Mouse (Mus musculus) thymus, postnatal 25 days (tissue): ENCODE data around the gene Epas1.

Source experiments
- DNase-seq: peaks from one replicate; pipeline ENCODE4 v3.0.0; 2022

Epas1 gene

DNA sequence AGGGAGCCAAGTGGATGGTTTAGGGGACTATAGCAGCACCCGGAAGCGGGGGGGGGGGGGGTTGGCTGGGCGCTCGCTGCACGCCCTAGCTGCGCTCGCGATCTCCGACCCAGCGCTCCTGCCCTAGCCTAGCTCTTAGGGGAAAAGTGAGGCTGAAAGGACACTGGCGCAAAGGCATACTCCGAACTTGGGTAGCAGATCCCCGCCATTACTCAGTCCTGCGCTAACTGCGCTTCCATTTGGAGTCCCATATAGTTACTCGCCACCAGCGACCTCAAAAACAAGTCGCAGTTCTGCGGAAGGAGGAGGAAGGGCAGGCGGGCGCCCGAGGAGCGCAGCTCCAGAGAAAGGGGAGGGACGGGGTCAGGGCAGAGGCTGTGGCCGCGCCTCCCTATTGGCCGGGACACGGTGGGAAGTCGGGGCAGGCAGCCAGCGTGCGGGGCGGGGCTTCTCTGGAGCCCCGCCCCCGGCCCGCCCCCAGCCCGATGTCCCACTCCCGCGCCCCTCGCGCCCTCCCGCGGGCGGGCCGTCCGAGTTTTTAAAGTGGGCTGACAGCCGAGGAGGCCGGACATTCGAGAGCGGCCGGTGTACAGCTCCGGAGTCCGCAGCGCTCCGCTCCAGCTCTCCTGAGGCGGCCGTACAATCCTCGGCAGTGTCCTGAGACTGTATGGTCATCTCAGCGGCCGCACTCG lies at the start of gene Epas1:
TSS of gene Epas1 (plus strand) at position 571 of the 692 bp plus-strand sequence.
- peak; percentile 81 for DNase-seq

DNA sequence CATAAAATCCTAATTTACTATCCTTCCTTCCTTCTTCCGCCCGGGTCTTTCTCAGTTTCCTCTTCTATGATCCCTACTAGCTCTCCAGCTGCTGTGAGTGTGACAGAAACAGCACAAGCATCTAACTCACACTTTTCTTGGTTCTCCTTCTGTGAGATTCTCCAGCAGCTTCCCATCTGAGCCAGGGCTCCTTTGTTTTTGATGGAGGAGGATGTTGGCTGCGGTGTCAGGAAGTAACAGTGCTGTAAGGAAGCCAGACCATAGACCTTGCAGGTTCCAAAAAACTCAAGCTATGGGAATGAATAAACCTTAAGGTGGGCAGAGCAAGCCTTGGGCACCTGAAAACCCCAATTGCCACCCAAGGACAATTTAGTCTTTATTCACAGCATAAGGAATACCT lies 48.3 kb upstream of the Epas1 start:
- no peak for DNase-seq

DNA sequence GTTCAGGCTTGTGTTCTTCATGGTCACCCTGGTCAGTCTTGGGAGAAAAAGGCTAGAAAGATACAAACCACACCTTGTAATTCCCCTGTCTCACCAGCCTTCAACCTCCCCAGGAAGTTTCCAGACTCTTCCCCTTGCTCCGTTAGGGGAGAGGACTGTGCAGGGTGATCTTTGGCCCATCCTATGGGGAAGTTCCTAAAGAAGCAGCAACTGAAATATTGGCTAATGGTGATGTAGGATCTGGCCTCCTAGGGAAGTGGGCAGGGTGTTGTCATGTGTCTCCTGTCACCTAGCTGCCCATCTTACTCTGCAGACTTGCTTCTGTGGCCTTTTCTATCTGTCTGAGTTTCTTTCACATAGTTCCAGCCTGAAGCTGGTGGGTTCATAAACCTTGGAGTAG lies 47.0 kb upstream of the Epas1 start:
- no peak for DNase-seq

GRCm38 (mm10) chr17:86709803-86710202 lies 43.7 kb upstream of the Epas1 start:
- DNase-seq: no peak

GRCm38 (mm10) chr17:86710379-86710778 lies 43.1 kb upstream of the Epas1 start:
- DNase-seq: no peak

GRCm38 (mm10) chr17:86711949-86712348 lies 41.6 kb upstream of the Epas1 start:
- DNase-seq: no peak

- no peak for DNase-seq
Observed at GRCm38 (mm10) chr17:86712601-86713000, 40.9 kb upstream of the Epas1 start.

DNA sequence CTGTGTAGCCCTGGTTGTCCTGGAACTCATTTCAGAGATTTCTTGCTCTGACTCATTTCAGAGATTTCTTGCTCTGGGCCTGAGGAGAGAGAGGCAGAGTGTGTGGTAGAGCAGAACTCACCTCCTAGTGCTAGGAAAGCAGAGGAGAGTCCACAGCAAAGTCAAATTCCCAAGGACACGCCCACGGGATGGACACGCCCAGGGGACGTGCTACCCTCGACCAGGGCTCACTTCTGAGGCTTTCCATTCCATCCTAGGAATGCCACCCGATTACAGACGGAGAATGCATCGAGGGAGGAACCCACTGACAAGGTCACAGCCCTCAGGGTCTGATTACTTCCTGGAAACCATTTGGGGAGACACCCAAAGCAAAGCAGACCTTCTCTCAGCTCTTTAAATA lies 39.9 kb upstream of the Epas1 start:
- no peak for DNase-seq

GRCm38 (mm10) chr17:86724786-86725415 lies 28.6 kb upstream of the Epas1 start:
- DNase-seq: no peak

DNA sequence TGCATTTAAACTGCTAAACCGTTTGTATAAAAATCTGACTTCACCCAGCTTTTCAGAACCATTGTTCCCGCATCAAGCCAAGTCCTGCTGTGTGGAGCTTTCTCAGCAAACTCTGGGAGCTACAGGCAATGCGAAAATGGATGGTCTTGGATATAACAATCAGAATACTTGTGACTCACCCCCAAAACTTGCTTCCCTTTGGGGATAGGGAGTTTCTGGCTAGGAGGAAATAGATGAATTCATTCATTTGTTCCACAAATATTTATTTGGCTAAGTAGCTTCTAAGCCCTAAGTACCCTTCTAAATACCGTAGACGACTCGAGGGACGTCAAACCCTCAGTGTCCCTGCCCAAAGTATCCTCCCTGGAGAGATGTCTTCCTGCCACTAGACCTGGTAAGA lies 27.0 kb upstream of the Epas1 start:
- no peak for DNase-seq

GRCm38 (mm10) chr17:86727031-86727430 lies 26.5 kb upstream of the Epas1 start:
- DNase-seq: no peak

DNA sequence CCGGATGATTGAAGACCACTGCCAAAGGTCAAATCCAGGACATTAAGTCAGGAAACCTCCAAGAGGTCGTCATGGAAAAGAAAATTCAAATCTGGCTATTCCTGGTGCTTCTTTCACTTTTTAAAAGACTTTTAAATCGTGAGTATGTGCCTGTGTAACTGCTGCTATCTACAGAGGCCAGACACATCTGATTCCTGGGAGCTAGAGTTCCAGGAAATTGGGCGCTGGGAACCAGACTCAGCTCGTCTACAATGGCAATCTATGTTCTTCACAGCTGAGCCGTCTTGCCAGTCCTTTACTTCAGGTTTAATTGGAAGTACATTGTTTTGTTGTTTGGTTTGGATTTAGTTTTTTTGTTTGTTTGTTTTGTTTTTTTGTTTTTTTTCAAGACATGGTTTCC lies 22.2 kb upstream of the Epas1 start:
- DNase-seq: no peak

DNA sequence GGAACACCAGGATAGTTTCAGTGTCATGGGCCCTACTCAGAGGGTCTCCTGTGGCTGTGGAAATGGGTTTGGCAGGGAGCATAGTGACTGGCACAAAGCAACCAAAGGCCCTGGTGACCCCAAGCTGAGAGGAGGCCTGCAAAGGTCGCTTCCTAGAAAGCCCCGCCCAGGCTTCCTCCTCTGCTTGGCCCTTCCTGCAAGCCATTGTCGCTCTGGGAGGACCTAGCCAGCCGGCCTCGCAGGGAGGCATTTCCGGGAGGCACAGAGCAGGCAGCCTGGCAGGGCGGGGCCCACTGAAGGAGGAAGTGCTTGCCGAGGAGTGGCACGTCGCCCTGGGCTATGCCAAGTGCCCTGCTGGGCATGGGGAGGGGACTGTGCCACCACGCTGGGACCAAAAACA lies 21.5 kb upstream of the Epas1 start:
- DNase-seq: peak; percentile 89

GRCm38 (mm10) chr17:86732522-86732921 lies 21.0 kb upstream of the Epas1 start:
- no peak for DNase-seq

DNA sequence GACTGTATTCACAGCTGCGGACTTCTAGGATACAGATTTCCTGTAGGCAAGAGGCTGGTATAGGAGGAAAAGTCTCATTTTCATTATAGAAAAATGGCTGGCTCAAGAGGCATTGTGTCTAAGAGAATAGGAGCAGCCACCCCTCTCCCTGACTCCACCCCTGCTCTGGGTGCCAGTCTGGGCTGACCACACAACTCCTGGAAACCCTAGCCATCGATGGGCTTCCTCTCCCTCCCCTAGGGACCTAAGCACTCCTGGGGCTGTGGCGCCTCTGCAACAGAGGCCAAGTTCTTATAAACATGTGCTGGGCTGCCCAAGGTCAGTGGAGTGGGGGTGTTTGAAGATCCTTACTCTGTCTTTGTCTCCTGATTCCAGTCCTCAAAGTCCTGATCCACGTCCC lies 19.9 kb upstream of the Epas1 start:
- DNase-seq: no peak

GRCm38 (mm10) chr17:86738477-86738876 lies 15.0 kb upstream of the Epas1 start:
- DNase-seq: no peak

- DNase-seq: no peak
Observed at GRCm38 (mm10) chr17:86743351-86743941, 10.1 kb upstream of the Epas1 start.

GRCm38 (mm10) chr17:86744943-86745342 lies 8.6 kb upstream of the Epas1 start:
- no peak for DNase-seq

GRCm38 (mm10) chr17:86751373-86751871 lies 2.1 kb upstream of the Epas1 start:
- no peak for DNase-seq

DNA sequence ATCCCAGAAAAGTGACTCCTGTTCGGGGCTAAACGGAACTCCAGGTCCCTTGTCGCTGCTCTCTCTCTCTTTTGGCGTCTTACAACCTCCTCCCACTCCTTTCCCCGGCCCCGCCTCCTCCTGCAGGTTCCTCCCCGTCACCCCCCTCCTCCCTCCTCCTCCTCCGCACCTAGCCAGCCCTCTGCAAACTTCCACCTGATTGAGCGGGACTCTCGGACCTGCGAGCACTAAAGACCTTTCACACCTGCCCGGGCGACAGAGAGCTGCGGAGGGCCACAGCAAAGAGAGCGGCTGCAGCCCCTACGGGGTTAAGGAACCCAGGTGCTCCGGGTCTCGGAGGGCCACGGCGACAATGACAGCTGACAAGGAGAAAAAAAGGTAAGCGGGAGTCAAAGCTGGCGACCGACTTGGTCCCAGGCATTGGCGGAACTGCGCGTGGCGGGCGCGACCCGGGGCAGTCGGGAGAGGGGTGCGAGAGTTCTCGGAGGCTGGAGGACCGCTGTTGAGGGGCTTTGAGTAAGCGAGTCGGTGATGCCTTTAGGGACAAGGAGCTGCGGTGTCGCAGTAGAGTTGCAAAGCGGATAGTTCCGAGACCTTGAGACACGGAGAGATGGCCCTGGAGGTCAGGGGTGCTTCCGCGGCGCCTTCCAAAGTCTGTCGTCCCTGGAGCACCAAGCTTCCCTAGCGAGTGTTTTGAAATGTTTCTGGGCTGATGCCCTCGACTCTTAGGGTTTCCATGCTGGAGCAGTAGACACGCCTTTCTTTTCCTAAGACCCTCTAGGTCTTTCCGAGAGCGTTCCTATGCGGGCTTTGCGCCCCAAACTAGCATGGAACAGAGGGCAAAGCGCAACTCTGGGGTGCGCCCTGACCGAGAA lies 668 bp downstream of the Epas1 start:
- DNase-seq: peak; percentile 75

GRCm38 (mm10) chr17:86754806-86755571 lies 1.5 kb downstream of the Epas1 start:
- peak; percentile 32 for DNase-seq

- no peak for DNase-seq
Observed at GRCm38 (mm10) chr17:86755581-86756195, 2.2 kb downstream of the Epas1 start.
